Mouse (Mus musculus): ENCODE data around the gene Ccdc13. TPM values are rescaled to one million over a fixed set of nuclear protein-coding genes. Genes with fewer than 3 reads are reported as not detected.
A peak's percentile ranks its signal among the peaks of the same experiment; 100 is the strongest.

Ccdc13 gene
- polyA plus RNA-seq, 1 experiment from 2014 or later: 1.2 TPM

- H3K27me3 ChIP-seq: no peaks in the 10 kb centered on the region
- H3K9ac ChIP-seq: no peak overlapping the region
- no peaks in the 10 kb centered on the region for H3K36me3 ChIP-seq
- ATAC-seq (ENCODE audit: borderline replicate concordance, extremely low read depth, low FRiP score, low TSS enrichment): no peak
- peaks cover 10% of the 10 kb centered on the region for H3K4me1 ChIP-seq
- no peak overlapping the region for H3K4me2 ChIP-seq
- H3K4me3 ChIP-seq: no peak overlapping the region
- WGBS: 34% methylated on average over 3 of the region's 3 CpGs
- H3K9me3 ChIP-seq: no peaks in the 10 kb centered on the region
- no peak overlapping the region for H3K27ac ChIP-seq
These were observed 26.3 kb upstream of the Ccdc13 start for GRCm38 (mm10) chr9:121865425-121866008.

DNA sequence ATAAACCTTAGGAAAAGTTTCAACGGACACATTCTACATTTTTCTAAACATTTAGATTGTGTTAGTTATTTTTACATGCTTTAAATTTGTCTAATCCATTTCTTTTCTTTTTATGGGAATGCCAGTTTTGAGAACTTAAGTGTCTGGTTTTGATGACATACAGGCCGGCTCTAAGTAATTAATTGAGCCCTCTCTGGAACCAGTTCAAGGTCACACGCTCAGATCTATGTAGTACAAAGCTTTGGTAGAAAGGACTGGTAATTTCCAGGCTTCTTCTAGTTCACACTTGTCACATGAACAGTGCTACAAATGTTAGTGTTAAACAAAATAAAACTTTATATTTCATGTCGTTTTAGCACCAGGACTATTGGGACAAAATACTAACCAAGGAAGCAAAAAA lies 25.6 kb upstream of the Ccdc13 start:
- Histone ChIP-seq H3K36me3 (no peaks in the 10 kb centered on the region), H3K4me2 (no peak overlapping the region), H3K27me3 (no peaks in the 10 kb centered on the region), H3K4me3 (no peak overlapping the region), H3K9ac (no peak overlapping the region), H3K4me1 (peaks cover 10% of the 10 kb centered on the region), H3K27ac (no peak overlapping the region), H3K9me3 (no peaks in the 10 kb centered on the region)
- WGBS: 38% methylated on average over 4 of the region's 4 CpGs
- no peak for ATAC-seq (ENCODE audit: borderline replicate concordance, extremely low read depth, low FRiP score, low TSS enrichment)

DNA sequence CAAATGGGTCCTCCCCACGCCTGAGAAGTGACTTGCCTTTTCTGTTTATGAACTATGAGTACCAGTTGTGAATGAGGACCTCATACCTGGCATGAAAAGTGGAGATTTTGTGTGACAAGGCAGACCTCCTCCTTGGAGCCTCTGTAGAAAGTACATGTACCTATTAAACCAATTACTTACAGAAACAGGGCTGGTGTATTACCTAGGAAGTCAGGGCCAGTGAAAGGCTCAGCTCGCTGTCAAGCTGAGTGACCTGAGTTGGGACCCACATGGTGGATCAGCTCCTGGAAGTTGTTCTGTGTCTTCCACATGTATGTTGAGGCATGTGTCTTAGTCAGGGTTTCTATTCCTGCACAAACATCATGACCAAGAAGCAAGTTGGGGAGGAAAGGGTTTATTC lies 21.7 kb upstream of the Ccdc13 start:
- no peak overlapping the region for H3K4me3 ChIP-seq
- ATAC-seq (ENCODE audit: borderline replicate concordance, extremely low read depth, low FRiP score, low TSS enrichment): no peak
- H3K9me3 ChIP-seq: no peaks in the 10 kb centered on the region
- no peak overlapping the region for H3K9ac ChIP-seq
- 79% methylated on average over 2 of the region's 2 CpGs for WGBS
- H3K36me3 ChIP-seq: no peaks in the 10 kb centered on the region
- H3K4me2 ChIP-seq: no peak overlapping the region
- H3K27me3 ChIP-seq: no peaks in the 10 kb centered on the region
- peaks cover 3% of the 10 kb centered on the region; the same call in 1 of the 2 replicates for H3K4me1 ChIP-seq
- no peak overlapping the region for H3K27ac ChIP-seq

GRCm38 (mm10) chr9:121859345-121859744 lies 20.1 kb upstream of the Ccdc13 start:
- H3K36me3 ChIP-seq: no peaks in the 10 kb centered on the region
- no peaks in the 10 kb centered on the region for H3K27me3 ChIP-seq
- H3K4me1 ChIP-seq: 0 out of 2 replicates have a peak, but pooled peaks cover 4% of the 10 kb centered on the region
- no peak overlapping the region for H3K4me2 ChIP-seq
- WGBS: 91% methylated on average over 2 of the region's 2 CpGs
- H3K9ac ChIP-seq: no peak overlapping the region
- H3K9me3 ChIP-seq: no peaks in the 10 kb centered on the region
- no peak overlapping the region for H3K27ac ChIP-seq
- H3K4me3 ChIP-seq: no peak overlapping the region
- ATAC-seq (ENCODE audit: borderline replicate concordance, extremely low read depth, low FRiP score, low TSS enrichment): no peak

- Histone ChIP-seq H3K4me3 (peak within 1 kb of the TSS; percentile 93), H3K27me3 (no peaks in the 10 kb centered on the region), H3K27ac (peak within 1 kb of the TSS; percentile 98), H3K4me2 (peak within 1 kb of the TSS; percentile 84), H3K36me3 (no peaks in the 10 kb centered on the region), H3K9ac (peak within 1 kb of the TSS; percentile 86), H3K4me1 (0 out of 2 replicates have a peak, but pooled peaks cover 4% of the 10 kb centered on the region), H3K9me3 (no peaks in the 10 kb centered on the region)
- ATAC-seq (ENCODE audit: borderline replicate concordance, extremely low read depth, low FRiP score, low TSS enrichment): no peak
- 10% methylated on average over 6 of the region's 6 CpGs for WGBS
These were observed 18.9 kb upstream of the Ccdc13 start, which contains the start of gene Higd1a for GRCm38 (mm10) chr9:121858153-121858488. Gene Higd1a, minus strand, starts transcription at chr9:121858362.

GRCm38 (mm10) chr9:121857474-121858152 lies 18.4 kb upstream of the Ccdc13 start:
- Histone ChIP-seq H3K27ac (peak overlapping the region; percentile 98), H3K27me3 (no peaks in the 10 kb centered on the region), H3K9ac (peak overlapping the region; percentile 86), H3K4me3 (peak overlapping the region; percentile 93), H3K4me1 (0 out of 2 replicates have a peak, but pooled peaks cover 4% of the 10 kb centered on the region), H3K9me3 (no peaks in the 10 kb centered on the region), H3K36me3 (no peaks in the 10 kb centered on the region), H3K4me2 (peak overlapping the region; percentile 84)
- ATAC-seq (ENCODE audit: borderline replicate concordance, extremely low read depth, low FRiP score, low TSS enrichment): peak; percentile 99
- under 1% methylated on average over 70 of the region's 70 CpGs for WGBS

DNA sequence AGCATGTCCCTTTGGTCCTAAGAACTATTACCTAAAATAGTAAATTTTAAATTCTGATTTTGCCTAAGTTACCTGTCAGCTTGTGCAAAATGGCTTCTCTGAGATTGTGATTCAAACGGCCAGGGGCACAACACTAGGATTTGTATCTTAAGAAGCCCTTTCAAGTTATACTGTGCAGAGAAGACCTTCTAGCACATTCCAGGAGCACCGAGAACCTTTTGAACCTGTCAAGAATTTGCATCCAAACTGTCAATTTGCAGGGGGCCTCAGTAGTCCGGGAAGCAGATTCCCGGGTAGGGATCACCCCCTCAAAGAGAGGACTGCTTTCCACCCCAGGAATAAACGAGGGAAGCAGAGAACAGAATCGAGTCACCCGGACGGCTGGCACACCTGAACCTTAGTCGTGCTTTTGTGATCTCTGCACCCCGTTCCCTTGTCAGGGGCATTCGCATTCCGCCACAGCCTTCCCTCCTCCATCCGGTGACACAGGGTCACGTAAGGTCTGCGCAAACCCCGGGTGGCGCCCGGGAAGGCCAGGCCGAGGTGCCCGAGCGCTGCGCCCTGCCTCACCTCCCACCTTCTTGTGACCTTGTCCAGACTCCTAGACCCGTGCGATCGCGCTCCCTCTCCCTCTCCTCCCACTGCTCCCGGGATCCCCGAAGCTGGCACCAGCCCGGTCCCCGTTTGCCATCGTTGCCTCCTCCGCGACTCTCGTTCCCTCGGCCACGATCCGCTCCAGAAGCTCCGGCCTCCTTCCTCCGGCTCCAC lies 17.6 kb upstream of the Ccdc13 start:
- no peak; the same call in 1 of the 2 replicates for ATAC-seq (ENCODE audit: borderline replicate concordance, extremely low read depth, low FRiP score, low TSS enrichment)
- peak overlapping the region; percentile 84 for H3K4me2 ChIP-seq
- H3K36me3 ChIP-seq: peaks cover 5% of the 10 kb centered on the region
- peak overlapping the region; percentile 93 for H3K4me3 ChIP-seq
- WGBS: 2% methylated on average over 39 of the region's 39 CpGs
- H3K4me1 ChIP-seq: 0 out of 2 replicates have a peak, but pooled peaks cover 4% of the 10 kb centered on the region
- H3K9ac ChIP-seq: peak overlapping the region; percentile 86
- no peaks in the 10 kb centered on the region for H3K27me3 ChIP-seq
- peak overlapping the region; percentile 98 for H3K27ac ChIP-seq
- H3K9me3 ChIP-seq: no peaks in the 10 kb centered on the region

- Histone ChIP-seq H3K9ac (no peak overlapping the region), H3K27ac (no peak overlapping the region; the same call in 1 of the 2 replicates), H3K9me3 (no peaks in the 10 kb centered on the region), H3K4me1 (0 out of 2 replicates have a peak, but pooled peaks cover 4% of the 10 kb centered on the region), H3K27me3 (no peaks in the 10 kb centered on the region), H3K4me2 (no peak overlapping the region), H3K4me3 (no peak overlapping the region), H3K36me3 (peaks cover 23% of the 10 kb centered on the region)
- ATAC-seq (ENCODE audit: borderline replicate concordance, extremely low read depth, low FRiP score, low TSS enrichment): no peak
- 85% methylated on average over 3 of the region's 3 CpGs for WGBS
These were observed 15.0 kb upstream of the Ccdc13 start for GRCm38 (mm10) chr9:121854246-121854645.

- no peak for ATAC-seq (ENCODE audit: borderline replicate concordance, extremely low read depth, low FRiP score, low TSS enrichment)
- H3K9ac ChIP-seq: no peak overlapping the region
- WGBS: 61% methylated on average over 5 of the region's 5 CpGs
- H3K36me3 ChIP-seq: peaks cover 26% of the 10 kb centered on the region
- H3K27me3 ChIP-seq: no peaks in the 10 kb centered on the region
- H3K4me2 ChIP-seq: no peak overlapping the region
- H3K9me3 ChIP-seq: no peaks in the 10 kb centered on the region
- H3K4me3 ChIP-seq: no peak overlapping the region
- H3K27ac ChIP-seq: no peak overlapping the region
- no peaks in the 10 kb centered on the region for H3K4me1 ChIP-seq
These were observed 8.6 kb upstream of the Ccdc13 start for GRCm38 (mm10) chr9:121847842-121848241.

DNA sequence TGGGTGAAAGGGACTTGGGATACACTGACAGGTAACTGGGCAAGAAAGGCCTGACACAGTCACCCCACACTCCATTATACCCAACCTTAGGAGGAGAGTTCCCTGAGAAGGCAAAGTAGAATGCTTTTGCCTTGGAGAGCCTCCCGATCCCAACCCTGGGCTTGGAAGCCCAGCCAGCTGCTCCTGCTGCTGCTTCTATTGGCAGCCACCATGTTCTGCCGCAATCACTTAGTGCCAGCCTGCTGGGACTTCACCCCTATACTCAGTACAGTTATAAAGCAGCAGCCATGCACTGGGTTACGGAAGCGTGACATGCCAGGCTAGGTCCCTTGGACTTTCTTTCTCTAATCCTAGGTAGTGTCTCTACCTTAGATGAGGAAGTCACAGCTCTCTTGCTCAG lies 7.9 kb upstream of the Ccdc13 start:
- H3K9ac ChIP-seq: no peak overlapping the region
- WGBS: 94% methylated on average over 4 of the region's 4 CpGs
- no peaks in the 10 kb centered on the region for H3K27me3 ChIP-seq
- peaks cover 24% of the 10 kb centered on the region for H3K36me3 ChIP-seq
- H3K4me3 ChIP-seq: no peak overlapping the region
- no peaks in the 10 kb centered on the region for H3K9me3 ChIP-seq
- H3K4me1 ChIP-seq: no peaks in the 10 kb centered on the region
- H3K4me2 ChIP-seq: no peak overlapping the region
- no peak for ATAC-seq (ENCODE audit: borderline replicate concordance, extremely low read depth, low FRiP score, low TSS enrichment)
- no peak overlapping the region for H3K27ac ChIP-seq

- H3K27me3 ChIP-seq: no peaks in the 10 kb centered on the region
- no peaks in the 10 kb centered on the region for H3K9me3 ChIP-seq
- WGBS: 27% methylated on average over 10 of the region's 10 CpGs
- H3K36me3 ChIP-seq: peaks cover 19% of the 10 kb centered on the region
- ATAC-seq (ENCODE audit: borderline replicate concordance, extremely low read depth, low FRiP score, low TSS enrichment): peak; percentile 42; the same call in 1 of the 2 replicates
- H3K4me3 ChIP-seq: no peak overlapping the region
- H3K4me1 ChIP-seq: no peaks in the 10 kb centered on the region
- H3K27ac ChIP-seq: no peak overlapping the region
- no peak overlapping the region for H3K9ac ChIP-seq
- H3K4me2 ChIP-seq: no peak overlapping the region
These were observed 7.4 kb upstream of the Ccdc13 start for GRCm38 (mm10) chr9:121846526-121847118.

Data from lung, embryonic 15.5 days (tissue).